Mouse (Mus musculus) CH12.LX (cell line): ENCODE measurements around the gene Bap1.

Experiments
- CHD1 ChIP-seq: IDR thresholded peaks from 2 replicates; pipeline ENCODE4 v1.6.1; 2012; ENCODE audit warnings: low read depth, low read length, improper control_type of control experiment, inconsistent platforms
- CTCF ChIP-seq, 2 experiments: IDR thresholded peaks in 1 of 2; conservative IDR thresholded peaks in 1 of 2; 2 replicates each; pipeline ENCODE4 v1.5.1; 2011 to 2012; ENCODE audit warnings: low read depth in 2 of 2, low read length in 2 of 2, improper control_type of control experiment in 1 of 2, inconsistent platforms in 1 of 2, mild to moderate bottlenecking in 1 of 2, moderate library complexity in 1 of 2
- NELFE ChIP-seq: IDR thresholded peaks from 2 replicates; pipeline ENCODE4 v1.6.1; 2011; ENCODE audit warnings: low read depth, low read length, improper control_type of control experiment

GRCm38 (mm10) chr14:31271121-31271520 is 19.9 kb downstream of the Bap1 start:
- no peak for TF ChIP-seq CTCF (conservative IDR thresholded peaks at IDR 0.05 in 1 of 2, IDR thresholded peaks at IDR 0.05 in 1 of 2; ENCODE audit: low read depth in 2 of 2, low read length in 2 of 2)
- no peak for TF ChIP-seq NELFE
- TF ChIP-seq CHD1: no peak
